Mouse (Mus musculus) C2C12 (cell line): ENCODE measurements around the gene Syvn1.

Experiments
- CEBPB ChIP-seq: IDR thresholded peaks from one replicate; pipeline ENCODE4 v1.6.1; 2011; ENCODE audit warnings: low read depth, mild to moderate bottlenecking, control low read depth, moderate library complexity
- CTCF ChIP-seq: IDR thresholded peaks from one replicate; pipeline ENCODE4 v1.5.1; 2011; ENCODE audit not compliant: control insufficient read depth, insufficient read depth, insufficient read length
- MAX ChIP-seq: IDR thresholded peaks from one replicate; pipeline ENCODE4 v1.6.1; 2011; ENCODE audit warnings: mild to moderate bottlenecking, control low read depth
- MYOD1 ChIP-seq: IDR thresholded peaks from one replicate; pipeline ENCODE4 v1.6.1; 2011; ENCODE audit warnings: low read depth; ENCODE audit not compliant: control insufficient read depth, insufficient read length
- MYOG ChIP-seq: IDR thresholded peaks from one replicate; pipeline ENCODE4 v1.6.1; 2011; ENCODE audit not compliant: control insufficient read depth, insufficient read length; ENCODE audit errors: extremely low read depth

- TF ChIP-seq CTCF (no peak), CEBPB (no peak), MAX (no peak), MYOD1 (no peak), MYOG (no peak)
These were observed 15.7 kb upstream of the Syvn1 start for GRCm38 (mm10) chr19:6030520-6031280.
